Mouse (Mus musculus): Measurements from ENCODE around the gene Spg11.

GRCm38 (mm10) chr2:122116888-122117287, 1.3 kb downstream of the Spg11 start:
- TF ChIP-seq USF1 (IDR thresholded peaks at IDR 0.05; ENCODE audit: low read depth) (no peak), CTCF (IDR thresholded peaks at IDR 0.05; ENCODE audit: control insufficient read depth, insufficient read depth, insufficient read length) (no peak), FOSL1 (IDR thresholded peaks at IDR 0.05; ENCODE audit: insufficient read depth, low read length, poor library complexity, severe bottlenecking) (no peak)

Data from C2C12 (cell line).